Mouse (Mus musculus): ENCODE measurements around the gene Krtap3-3. TPM values are rescaled to one million over a fixed set of nuclear protein-coding genes. Genes with fewer than 3 reads are reported as not detected.
"Not testable (repeated sequence)": the region's sequence is repeated elsewhere in the genome, so short reads cannot be mapped to it uniquely, and the experiment has no call there.

Gene Krtap3-3
- not detected in 2 replicates for polyA plus RNA-seq (2014; fragmentation: Nextera tagmentation; extraction: Ambion mirVana)

DNA sequence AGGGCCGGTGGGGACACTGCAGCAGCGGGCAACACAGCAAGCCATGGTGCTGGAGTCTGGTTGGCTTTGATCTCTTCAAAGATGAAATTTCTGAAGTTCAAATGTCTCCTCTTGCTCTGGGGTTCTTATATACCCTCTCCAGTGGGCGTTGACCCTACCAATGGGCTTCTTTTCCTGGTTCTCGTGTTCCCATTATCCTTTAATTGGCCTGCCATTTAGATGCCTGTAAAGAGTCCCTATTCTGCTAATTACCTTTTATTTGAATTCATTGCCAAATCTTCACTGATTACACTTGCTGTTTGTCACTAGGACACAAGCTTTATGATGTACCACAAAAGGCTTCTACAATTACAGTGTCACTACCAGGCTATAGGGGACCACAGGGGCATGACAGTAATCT lies at the start of gene Krtap3-3:
Gene Krtap3-3 (minus strand): TSS at position 101 of the 400 bp plus-strand sequence.
- Histone ChIP-seq H3K27me3 (ENCODE audit: control insufficient read depth, insufficient read depth, low read length) (no peaks in the 10 kb centered on the region), H3K9me3 (ENCODE audit: control insufficient read depth, low read length) (no peaks in the 10 kb centered on the region), H3K27ac (ENCODE audit: low read depth, low read length) (no peak within 1 kb of the TSS), H3K4me2 (ENCODE audit: low read depth) (no peak within 1 kb of the TSS), H3K4me3 (ENCODE audit: low read depth, low read length) (no peak within 1 kb of the TSS), H3K9ac (ENCODE audit: low read length) (no peak within 1 kb of the TSS), H3K4me1 (ENCODE audit: control insufficient read depth, insufficient read depth, low read length) (no peaks in the 10 kb centered on the region), H3K36me3 (ENCODE audit: control insufficient read depth, insufficient read depth, low read length) (no peaks in the 10 kb centered on the region)
- no peak for DNase-seq (ENCODE audit: low spot score)
- WGBS: 58% methylated on average over 4 of the region's 4 CpGs
- no peak for ATAC-seq (ENCODE audit: insufficient read depth, low FRiP score, low TSS enrichment)

GRCm38 (mm10) chr11:99597742-99598141 lies 47.1 kb upstream of the Krtap3-3 start, which contains the start of gene Krtap9-3:
TSS of gene Krtap9-3 (minus strand) at chr11:99598105.
- H3K9ac ChIP-seq (ENCODE audit: low read length); H3K36me3 ChIP-seq (ENCODE audit: control insufficient read depth, insufficient read depth, low read length); DNase-seq (ENCODE audit: low spot score); ATAC-seq (ENCODE audit: insufficient read depth, low FRiP score, low TSS enrichment); H3K4me1 ChIP-seq (ENCODE audit: control insufficient read depth, insufficient read depth, low read length); H3K27me3 ChIP-seq (ENCODE audit: control insufficient read depth, insufficient read depth, low read length); H3K9me3 ChIP-seq (ENCODE audit: control insufficient read depth, low read length); H3K4me3 ChIP-seq (ENCODE audit: low read depth, low read length); H3K27ac ChIP-seq (ENCODE audit: low read depth, low read length); H3K4me2 ChIP-seq (ENCODE audit: low read depth): not testable (repeated sequence)
- WGBS: 84% methylated on average over 6 of the region's 6 CpGs

GRCm38 (mm10) chr11:99590981-99591380 lies 40.3 kb upstream of the Krtap3-3 start, which contains the start of gene Krtap1-3:
TSS of gene Krtap1-3 (minus strand) at chr11:99591339.
- Histone ChIP-seq H3K9ac (ENCODE audit: low read length) (no peak within 1 kb of the TSS), H3K9me3 (ENCODE audit: control insufficient read depth, low read length) (no peaks in the 10 kb centered on the region), H3K36me3 (ENCODE audit: control insufficient read depth, insufficient read depth, low read length) (no peaks in the 10 kb centered on the region), H3K4me1 (ENCODE audit: control insufficient read depth, insufficient read depth, low read length) (no peaks in the 10 kb centered on the region), H3K27me3 (ENCODE audit: control insufficient read depth, insufficient read depth, low read length) (no peaks in the 10 kb centered on the region), H3K4me3 (ENCODE audit: low read depth, low read length) (no peak within 1 kb of the TSS), H3K27ac (ENCODE audit: low read depth, low read length) (no peak within 1 kb of the TSS), H3K4me2 (ENCODE audit: low read depth) (no peak within 1 kb of the TSS)
- DNase-seq (ENCODE audit: low spot score) (no peak), ATAC-seq (ENCODE audit: insufficient read depth, low FRiP score, low TSS enrichment) (no peak)
- 85% methylated on average over 6 of the region's 6 CpGs for WGBS

- Histone ChIP-seq H3K27ac (ENCODE audit: low read depth, low read length) (no peak overlapping the region), H3K4me3 (ENCODE audit: low read depth, low read length) (no peak overlapping the region), H3K9ac (ENCODE audit: low read length) (no peak overlapping the region), H3K4me2 (ENCODE audit: low read depth) (no peak overlapping the region), H3K4me1 (ENCODE audit: control insufficient read depth, insufficient read depth, low read length) (no peaks in the 10 kb centered on the region), H3K9me3 (ENCODE audit: control insufficient read depth, low read length) (no peaks in the 10 kb centered on the region), H3K27me3 (ENCODE audit: control insufficient read depth, insufficient read depth, low read length) (no peaks in the 10 kb centered on the region), H3K36me3 (ENCODE audit: control insufficient read depth, insufficient read depth, low read length) (no peaks in the 10 kb centered on the region)
- 97% methylated on average over 7 of the region's 7 CpGs for WGBS
- no peak for ATAC-seq (ENCODE audit: insufficient read depth, low FRiP score, low TSS enrichment)
- no peak for DNase-seq (ENCODE audit: low spot score)
Observed at GRCm38 (mm10) chr11:99585096-99585495, 34.4 kb upstream of the Krtap3-3 start.

DNA sequence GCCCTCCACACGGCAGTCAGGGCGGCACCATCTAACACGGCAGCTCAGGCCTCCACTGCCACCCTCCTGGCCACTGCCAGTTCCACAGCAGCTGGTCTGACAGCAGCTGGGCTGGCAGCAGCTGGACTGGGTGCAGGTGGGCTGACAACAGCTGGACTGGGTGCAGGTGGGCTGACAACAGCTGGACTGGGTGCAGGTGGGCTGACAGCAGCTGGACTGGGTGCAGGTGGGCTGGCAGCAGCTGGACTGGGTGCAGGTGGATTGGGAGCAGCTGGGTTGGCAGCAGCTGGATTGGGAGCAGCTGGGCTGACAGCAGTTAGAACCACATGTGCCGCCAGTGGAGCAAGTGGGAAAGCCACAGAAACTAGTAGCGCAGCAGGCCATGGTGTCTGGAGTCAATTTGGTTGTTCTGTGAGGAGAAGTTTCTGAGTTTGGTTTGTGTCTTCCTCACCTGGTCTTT lies 32.6 kb upstream of the Krtap3-3 start, which contains the start of gene Krtap1-4:
Gene Krtap1-4 (minus strand): TSS at position 410 of the 460 bp plus-strand sequence.
- H3K9me3 ChIP-seq (ENCODE audit: control insufficient read depth, low read length): no peaks in the 10 kb centered on the region
- no peak within 1 kb of the TSS for H3K9ac ChIP-seq (ENCODE audit: low read length)
- no peak within 1 kb of the TSS for H3K4me3 ChIP-seq (ENCODE audit: low read depth, low read length)
- no peak within 1 kb of the TSS for H3K27ac ChIP-seq (ENCODE audit: low read depth, low read length)
- H3K36me3 ChIP-seq (ENCODE audit: control insufficient read depth, insufficient read depth, low read length): no peaks in the 10 kb centered on the region
- 78% methylated on average over 5 of the region's 5 CpGs for WGBS
- H3K27me3 ChIP-seq (ENCODE audit: control insufficient read depth, insufficient read depth, low read length): no peaks in the 10 kb centered on the region
- H3K4me1 ChIP-seq (ENCODE audit: control insufficient read depth, insufficient read depth, low read length): no peaks in the 10 kb centered on the region
- ATAC-seq (ENCODE audit: insufficient read depth, low FRiP score, low TSS enrichment) (no peak), DNase-seq (ENCODE audit: low spot score) (no peak)
- no peak within 1 kb of the TSS for H3K4me2 ChIP-seq (ENCODE audit: low read depth)

DNA sequence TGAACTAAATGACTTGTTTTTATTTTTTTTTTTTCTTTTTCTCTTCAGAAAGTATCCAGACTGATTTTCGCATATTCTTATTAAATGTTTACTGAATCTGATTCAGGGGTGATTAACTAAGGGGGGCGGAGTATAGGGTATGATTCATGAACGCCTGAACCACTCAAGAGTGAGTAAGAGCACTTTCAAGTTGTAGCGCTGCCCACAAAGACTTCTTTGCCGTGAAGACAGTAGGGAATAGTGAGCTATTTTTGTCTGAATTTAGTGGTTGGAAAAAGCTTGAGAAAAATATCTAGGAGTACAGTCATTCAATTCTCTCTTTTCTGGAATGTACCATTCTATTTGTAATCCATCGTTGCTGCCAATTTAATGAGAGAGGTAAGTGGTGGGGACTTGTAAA lies 30.9 kb upstream of the Krtap3-3 start:
- 85% methylated on average over 6 of the region's 6 CpGs for WGBS
- no peak overlapping the region for H3K9ac ChIP-seq (ENCODE audit: low read length)
- no peak for ATAC-seq (ENCODE audit: insufficient read depth, low FRiP score, low TSS enrichment)

DNA sequence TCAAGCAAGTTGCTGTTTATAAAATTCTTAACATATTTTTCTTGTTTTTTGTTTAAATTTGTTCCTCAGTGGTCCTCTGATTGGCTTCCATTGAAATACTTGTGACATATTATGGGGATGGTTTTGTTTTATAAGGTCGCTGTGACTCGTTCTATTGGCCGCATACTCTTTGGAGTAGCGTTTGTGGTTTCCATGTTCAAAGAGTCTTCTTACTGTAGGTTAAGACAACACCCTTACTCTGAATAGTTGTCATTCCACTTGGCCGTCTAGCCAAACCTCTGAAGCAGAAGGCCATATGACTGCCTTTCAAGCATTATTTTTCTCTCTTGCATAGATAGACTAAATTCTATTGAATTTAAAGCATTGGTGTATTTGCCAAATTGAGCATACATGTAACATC lies 30.4 kb upstream of the Krtap3-3 start:
- Histone ChIP-seq H3K27me3 (ENCODE audit: control insufficient read depth, insufficient read depth, low read length) (no peaks in the 10 kb centered on the region), H3K4me1 (ENCODE audit: control insufficient read depth, insufficient read depth, low read length) (no peaks in the 10 kb centered on the region), H3K9ac (ENCODE audit: low read length) (no peak overlapping the region), H3K27ac (ENCODE audit: low read depth, low read length) (no peak overlapping the region), H3K36me3 (ENCODE audit: control insufficient read depth, insufficient read depth, low read length) (no peaks in the 10 kb centered on the region), H3K4me3 (ENCODE audit: low read depth, low read length) (no peak overlapping the region), H3K9me3 (ENCODE audit: control insufficient read depth, low read length) (no peaks in the 10 kb centered on the region), H3K4me2 (ENCODE audit: low read depth) (no peak overlapping the region)
- DNase-seq (ENCODE audit: low spot score): no peak
- no peak for ATAC-seq (ENCODE audit: insufficient read depth, low FRiP score, low TSS enrichment)
- 92% methylated on average over 5 of the region's 5 CpGs for WGBS

More for the DNA sequence above, 30.9 kb upstream of the Krtap3-3 start:
- no peaks in the 10 kb centered on the region for H3K4me1 ChIP-seq (ENCODE audit: control insufficient read depth, insufficient read depth, low read length)
- H3K36me3 ChIP-seq (ENCODE audit: control insufficient read depth, insufficient read depth, low read length): no peaks in the 10 kb centered on the region
- no peaks in the 10 kb centered on the region for H3K27me3 ChIP-seq (ENCODE audit: control insufficient read depth, insufficient read depth, low read length)
- no peak overlapping the region for H3K27ac ChIP-seq (ENCODE audit: low read depth, low read length)
- DNase-seq (ENCODE audit: low spot score): no peak
- no peak overlapping the region for H3K4me2 ChIP-seq (ENCODE audit: low read depth)
- H3K4me3 ChIP-seq (ENCODE audit: low read depth, low read length): no peak overlapping the region
- no peaks in the 10 kb centered on the region for H3K9me3 ChIP-seq (ENCODE audit: control insufficient read depth, low read length)

GRCm38 (mm10) chr11:99580636-99581035 lies 30.0 kb upstream of the Krtap3-3 start, which contains the start of gene Krtap1-5:
TSS of gene Krtap1-5 (minus strand) at chr11:99581016.
- no peaks in the 10 kb centered on the region for H3K27me3 ChIP-seq (ENCODE audit: control insufficient read depth, insufficient read depth, low read length)
- H3K27ac ChIP-seq (ENCODE audit: low read depth, low read length): no peak within 1 kb of the TSS
- no peak within 1 kb of the TSS for H3K9ac ChIP-seq (ENCODE audit: low read length)
- no peaks in the 10 kb centered on the region for H3K4me1 ChIP-seq (ENCODE audit: control insufficient read depth, insufficient read depth, low read length)
- H3K36me3 ChIP-seq (ENCODE audit: control insufficient read depth, insufficient read depth, low read length): no peaks in the 10 kb centered on the region
- no peak for ATAC-seq (ENCODE audit: insufficient read depth, low FRiP score, low TSS enrichment)
- no peaks in the 10 kb centered on the region for H3K9me3 ChIP-seq (ENCODE audit: control insufficient read depth, low read length)
- WGBS: 84% methylated on average over 6 of the region's 6 CpGs
- no peak within 1 kb of the TSS for H3K4me2 ChIP-seq (ENCODE audit: low read depth)
- no peak for DNase-seq (ENCODE audit: low spot score)
- no peak within 1 kb of the TSS for H3K4me3 ChIP-seq (ENCODE audit: low read depth, low read length)

GRCm38 (mm10) chr11:99574106-99574505 lies 23.4 kb upstream of the Krtap3-3 start:
- no peaks in the 10 kb centered on the region for H3K9me3 ChIP-seq (ENCODE audit: control insufficient read depth, low read length)
- H3K4me2 ChIP-seq (ENCODE audit: low read depth): peak overlapping the region; percentile 15; the same call in 1 of the 2 replicates
- no peak overlapping the region for H3K9ac ChIP-seq (ENCODE audit: low read length)
- WGBS: 8% methylated on average over 7 of the region's 7 CpGs
- no peak overlapping the region for H3K27ac ChIP-seq (ENCODE audit: low read depth, low read length)
- DNase-seq (ENCODE audit: low spot score): peak; percentile 83
- no peaks in the 10 kb centered on the region for H3K27me3 ChIP-seq (ENCODE audit: control insufficient read depth, insufficient read depth, low read length)
- no peaks in the 10 kb centered on the region for H3K4me1 ChIP-seq (ENCODE audit: control insufficient read depth, insufficient read depth, low read length)
- peak; percentile 72; the same call in 1 of the 2 replicates for ATAC-seq (ENCODE audit: insufficient read depth, low FRiP score, low TSS enrichment)
- no peaks in the 10 kb centered on the region for H3K36me3 ChIP-seq (ENCODE audit: control insufficient read depth, insufficient read depth, low read length)
- H3K4me3 ChIP-seq (ENCODE audit: low read depth, low read length): no peak overlapping the region

Data from neural tube, embryonic 11.5 days (tissue).